Mouse (Mus musculus): ENCODE data around the gene Ppp1cb. TPM values are rescaled to one million over a fixed set of nuclear protein-coding genes. Genes with fewer than 3 reads are reported as not detected.

Gene Ppp1cb
- total and polyA plus RNA-seq, 2 experiments from 2014 or later = 155 to 287 TPM

DNA sequence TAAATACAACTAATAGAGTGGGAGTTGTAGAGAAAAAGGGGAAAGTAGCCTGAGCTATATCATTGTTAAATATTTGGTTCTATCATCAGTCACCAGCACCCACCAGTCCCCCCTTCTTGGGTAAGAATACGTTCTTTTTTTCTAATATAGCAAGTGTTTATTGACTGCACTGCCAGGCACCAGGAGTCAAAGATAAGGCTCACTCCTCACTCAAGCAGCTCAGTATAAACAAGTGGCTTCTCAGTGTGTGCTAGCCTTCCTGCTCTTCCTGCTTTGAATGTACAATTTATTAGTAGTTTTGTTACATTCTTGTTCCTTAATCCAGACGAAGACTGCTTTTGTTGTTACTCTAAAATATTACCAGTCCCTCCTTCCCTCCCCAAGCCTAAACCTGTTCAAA lies 2.3 kb downstream of the Ppp1cb start:
- peak overlapping the region; percentile 37 for H3K4me3 ChIP-seq (ENCODE audit: low read depth, low read length)
- WGBS = 14% methylated on average over 2 of the region's 2 CpGs
- H3K4me1 ChIP-seq (ENCODE audit: control insufficient read depth, insufficient read depth) = peaks cover 24% of the 10 kb centered on the region
- peak overlapping the region; percentile 50; the same call in 1 of the 2 replicates for H3K9ac ChIP-seq (replicated peaks; ENCODE audit: low read depth, low read length)
- no peaks in the 10 kb centered on the region for H3K9me3 ChIP-seq (replicated peaks; ENCODE audit: control insufficient read depth, low read length)
- no peak overlapping the region for H3K27ac ChIP-seq (ENCODE audit: low read depth)
- H3K36me3 ChIP-seq (replicated peaks; ENCODE audit: control insufficient read depth, insufficient read depth, low read length) = no peaks in the 10 kb centered on the region
- peak; percentile 32 for DNase-seq (ENCODE audit: low spot score)
- no peaks in the 10 kb centered on the region for H3K27me3 ChIP-seq (ENCODE audit: control insufficient read depth, insufficient read depth, low read length)
- peak overlapping the region; percentile 60 for H3K4me2 ChIP-seq (ENCODE audit: low read depth, low read length)
- TF ChIP-seq EP300 (IDR thresholded peaks at IDR 0.05; ENCODE audit: low read depth) (no peak), CTCF (IDR thresholded peaks at IDR 0.05; ENCODE audit: low read depth) (no peak)
- ATAC-seq (ENCODE audit: insufficient read depth, low read depth) = no peak

DNA sequence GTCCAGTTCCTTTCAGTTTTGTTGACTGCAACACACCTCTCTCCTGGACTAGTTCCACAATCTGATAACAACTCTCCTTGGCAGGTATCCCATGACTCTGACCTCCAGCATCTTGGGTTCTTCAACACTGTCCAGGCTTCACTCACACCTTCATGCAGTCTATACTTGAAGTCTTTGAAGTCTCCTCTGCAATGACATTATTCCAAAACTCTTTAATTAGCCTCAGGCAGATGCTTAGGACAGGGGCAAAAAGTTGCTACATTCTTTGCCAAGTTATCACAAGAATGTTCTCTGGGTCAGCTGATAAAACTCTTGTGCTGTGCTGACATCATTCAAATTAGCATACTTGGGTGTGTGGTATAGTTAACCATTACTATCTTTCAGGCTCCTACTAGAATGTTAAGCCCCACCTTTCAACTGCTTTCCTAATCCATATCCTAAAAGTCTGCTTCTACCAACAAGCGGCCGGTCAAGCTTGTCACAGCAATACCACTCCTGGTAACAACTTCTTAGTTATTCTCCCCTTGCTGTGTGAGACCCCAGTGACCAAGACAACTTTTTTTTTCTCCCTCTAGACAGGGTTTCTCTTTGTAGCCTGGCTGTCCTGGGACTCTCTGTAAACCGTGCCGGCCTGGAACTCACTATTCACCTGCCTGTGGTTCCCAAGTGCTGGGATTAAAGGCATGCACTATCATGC lies 13.8 kb downstream of the Ppp1cb start:
- Histone ChIP-seq H3K9me3 (replicated peaks; ENCODE audit: control insufficient read depth, low read length) (no peaks in the 10 kb centered on the region), H3K27ac (ENCODE audit: low read depth) (peak overlapping the region; percentile 93), H3K36me3 (replicated peaks; ENCODE audit: control insufficient read depth, insufficient read depth, low read length) (no peaks in the 10 kb centered on the region), H3K4me1 (ENCODE audit: control insufficient read depth, insufficient read depth) (peaks cover 48% of the 10 kb centered on the region), H3K27me3 (ENCODE audit: control insufficient read depth, insufficient read depth, low read length) (no peaks in the 10 kb centered on the region), H3K4me2 (ENCODE audit: low read depth, low read length) (peak overlapping the region; percentile 22), H3K9ac (replicated peaks; ENCODE audit: low read depth, low read length) (peak overlapping the region; percentile 43; the same call in 1 of the 2 replicates), H3K4me3 (ENCODE audit: low read depth, low read length) (0 out of 2 replicates have a peak overlapping the region, but pooled peaks have one; percentile 2)
- DNase-seq (ENCODE audit: low spot score) (peak; percentile 81), ATAC-seq (ENCODE audit: insufficient read depth, low read depth) (peak; percentile 90)
- TF ChIP-seq EP300 (IDR thresholded peaks at IDR 0.05; ENCODE audit: low read depth) = peak; percentile 64; the same call in 1 of the 2 replicates
- no peak for TF ChIP-seq CTCF (IDR thresholded peaks at IDR 0.05; ENCODE audit: low read depth)
- WGBS = 33% methylated on average over 4 of the region's 4 CpGs

DNA sequence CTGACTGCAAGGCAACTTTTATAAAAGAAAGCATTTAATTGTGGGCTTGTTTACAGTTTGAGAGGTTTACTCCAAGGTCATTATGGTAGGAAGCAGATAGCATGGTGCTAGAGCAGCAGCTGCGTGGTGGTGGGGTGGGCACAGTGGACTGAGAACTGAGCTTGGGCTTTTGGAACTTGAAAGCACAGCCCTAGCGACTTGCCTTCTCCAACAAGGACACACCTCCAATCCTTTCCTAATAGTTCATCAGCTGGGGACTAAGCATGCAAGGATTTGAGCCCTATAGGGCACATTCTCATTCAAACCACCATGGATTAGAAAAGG lies 14.3 kb downstream of the Ppp1cb start:
- Histone ChIP-seq H3K4me2 (ENCODE audit: low read depth, low read length) (peak overlapping the region; percentile 22), H3K9ac (replicated peaks; ENCODE audit: low read depth, low read length) (peak overlapping the region; percentile 43; the same call in 1 of the 2 replicates), H3K9me3 (replicated peaks; ENCODE audit: control insufficient read depth, low read length) (no peaks in the 10 kb centered on the region), H3K27ac (ENCODE audit: low read depth) (peak overlapping the region; percentile 93), H3K4me1 (ENCODE audit: control insufficient read depth, insufficient read depth) (peaks cover 49% of the 10 kb centered on the region), H3K27me3 (ENCODE audit: control insufficient read depth, insufficient read depth, low read length) (no peaks in the 10 kb centered on the region), H3K4me3 (ENCODE audit: low read depth, low read length) (0 out of 2 replicates have a peak overlapping the region, but pooled peaks have one; percentile 2), H3K36me3 (replicated peaks; ENCODE audit: control insufficient read depth, insufficient read depth, low read length) (no peaks in the 10 kb centered on the region)
- TF ChIP-seq CTCF (IDR thresholded peaks at IDR 0.05; ENCODE audit: low read depth) (no peak), EP300 (IDR thresholded peaks at IDR 0.05; ENCODE audit: low read depth) (no peak)
- 29% methylated on average over 2 of the region's 2 CpGs for WGBS
- ATAC-seq (ENCODE audit: insufficient read depth, low read depth) = peak; percentile 67
- DNase-seq (ENCODE audit: low spot score) = peak; percentile 22

- no peak for ATAC-seq (ENCODE audit: insufficient read depth, low read depth)
- H3K9ac ChIP-seq (replicated peaks; ENCODE audit: low read depth, low read length) = no peak overlapping the region
- TF ChIP-seq EP300 (IDR thresholded peaks at IDR 0.05; ENCODE audit: low read depth) = no peak
- no peak for TF ChIP-seq CTCF (IDR thresholded peaks at IDR 0.05; ENCODE audit: low read depth)
- peaks cover 28% of the 10 kb centered on the region for H3K36me3 ChIP-seq (replicated peaks; ENCODE audit: control insufficient read depth, insufficient read depth, low read length)
- no peak overlapping the region for H3K4me3 ChIP-seq (ENCODE audit: low read depth, low read length)
- no peak overlapping the region for H3K4me2 ChIP-seq (ENCODE audit: low read depth, low read length)
- H3K27ac ChIP-seq (ENCODE audit: low read depth) = no peak overlapping the region
- H3K9me3 ChIP-seq (replicated peaks; ENCODE audit: control insufficient read depth, low read length) = no peaks in the 10 kb centered on the region
- peaks cover 41% of the 10 kb centered on the region for H3K4me1 ChIP-seq (ENCODE audit: control insufficient read depth, insufficient read depth)
- DNase-seq (ENCODE audit: low spot score) = no peak
- H3K27me3 ChIP-seq (ENCODE audit: control insufficient read depth, insufficient read depth, low read length) = no peaks in the 10 kb centered on the region
These were observed 17.9 kb downstream of the Ppp1cb start for GRCm38 (mm10) chr5:32476501-32476900.

DNA sequence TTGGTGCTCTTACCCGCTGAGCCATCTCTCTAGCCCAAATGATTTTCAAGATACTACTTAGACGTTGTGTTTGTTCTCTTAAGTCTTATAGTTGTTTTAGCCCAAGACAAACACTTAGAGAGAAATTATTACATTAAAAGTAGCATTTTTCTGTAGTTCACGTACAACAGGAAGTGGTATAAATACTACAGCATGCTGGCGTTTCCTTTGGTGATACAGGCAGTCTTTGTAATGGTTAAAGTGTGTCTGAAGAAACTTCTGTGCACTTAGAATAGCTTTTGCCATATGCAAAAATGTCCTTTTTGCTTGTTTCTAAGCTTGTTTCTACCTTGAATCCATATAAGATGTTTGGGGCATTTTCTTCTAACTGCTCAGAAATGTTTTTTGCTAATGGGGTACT lies 20.3 kb downstream of the Ppp1cb start:
- Histone ChIP-seq H3K9me3 (replicated peaks; ENCODE audit: control insufficient read depth, low read length) (no peaks in the 10 kb centered on the region), H3K4me2 (ENCODE audit: low read depth, low read length) (no peak overlapping the region), H3K36me3 (replicated peaks; ENCODE audit: control insufficient read depth, insufficient read depth, low read length) (peaks cover 39% of the 10 kb centered on the region), H3K4me1 (ENCODE audit: control insufficient read depth, insufficient read depth) (peaks cover 24% of the 10 kb centered on the region), H3K27ac (ENCODE audit: low read depth) (no peak overlapping the region), H3K9ac (replicated peaks; ENCODE audit: low read depth, low read length) (no peak overlapping the region), H3K4me3 (ENCODE audit: low read depth, low read length) (no peak overlapping the region), H3K27me3 (ENCODE audit: control insufficient read depth, insufficient read depth, low read length) (no peaks in the 10 kb centered on the region)
- no peak for TF ChIP-seq EP300 (IDR thresholded peaks at IDR 0.05; ENCODE audit: low read depth)
- TF ChIP-seq CTCF (IDR thresholded peaks at IDR 0.05; ENCODE audit: low read depth) = no peak
- no peak for DNase-seq (ENCODE audit: low spot score)
- ATAC-seq (ENCODE audit: insufficient read depth, low read depth) = no peak
- WGBS = 80% methylated on average over 4 of the region's 4 CpGs

DNA sequence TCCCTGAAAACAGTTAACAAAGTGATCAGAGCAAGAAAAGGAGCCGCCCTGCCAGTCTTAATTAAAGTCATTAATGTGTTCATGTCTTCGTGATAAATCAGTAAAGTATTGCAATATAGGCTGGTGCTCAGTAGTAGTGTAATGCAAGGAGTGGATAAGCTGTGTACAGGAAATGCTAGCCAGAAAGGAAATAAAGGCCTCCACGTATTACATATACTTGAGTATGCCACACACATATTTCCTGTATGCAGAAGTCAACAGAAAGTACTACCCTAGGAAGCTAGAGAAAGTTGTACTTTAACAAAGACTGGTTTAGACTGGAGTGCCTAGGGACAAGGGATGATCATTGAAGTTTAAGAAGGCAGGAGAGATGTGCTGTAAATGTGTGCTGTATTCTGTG lies 26.8 kb downstream of the Ppp1cb start:
- Histone ChIP-seq H3K27me3 (ENCODE audit: control insufficient read depth, insufficient read depth, low read length) (no peaks in the 10 kb centered on the region), H3K9me3 (replicated peaks; ENCODE audit: control insufficient read depth, low read length) (no peaks in the 10 kb centered on the region), H3K9ac (replicated peaks; ENCODE audit: low read depth, low read length) (no peak overlapping the region), H3K4me3 (ENCODE audit: low read depth, low read length) (no peak overlapping the region), H3K4me1 (ENCODE audit: control insufficient read depth, insufficient read depth) (no peaks in the 10 kb centered on the region), H3K36me3 (replicated peaks; ENCODE audit: control insufficient read depth, insufficient read depth, low read length) (peaks cover 78% of the 10 kb centered on the region), H3K27ac (ENCODE audit: low read depth) (no peak overlapping the region), H3K4me2 (ENCODE audit: low read depth, low read length) (no peak overlapping the region)
- WGBS = 83% methylated on average over 3 of the region's 3 CpGs
- TF ChIP-seq EP300 (IDR thresholded peaks at IDR 0.05; ENCODE audit: low read depth) = no peak
- no peak for TF ChIP-seq CTCF (IDR thresholded peaks at IDR 0.05; ENCODE audit: low read depth)
- ATAC-seq (ENCODE audit: insufficient read depth, low read depth) = no peak
- DNase-seq (ENCODE audit: low spot score) = no peak
